Mouse (Mus musculus) kidney, embryonic 16.5 days (tissue): ENCODE data around the gene Raet1d. TPM values are rescaled to one million over a fixed set of nuclear protein-coding genes. Genes with fewer than 3 reads are reported as not detected.
"Not testable (repeated sequence)": the region's sequence is repeated elsewhere in the genome, so short reads cannot be mapped to it uniquely, and the experiment has no call there.

ENCODE experiments used
- ATAC-seq: fragments of 200-750 bp; cut with Nextera tagmentation; 2 replicates; pipeline ENCODE4 v1.8.0; 2017; ENCODE audit warnings: moderate TSS enrichment; ENCODE audit not compliant: low FRiP score, low TSS enrichment
- H3K27ac ChIP-seq: fragments of 300-500 bp; sonication (generic); 2 replicates; pipeline ENCODE4 v1.5.1; 2014; ENCODE audit warnings: low read length
- H3K27me3 ChIP-seq: fragments of 300-500 bp; sonication (generic); 2 replicates; pipeline ENCODE4 v1.6.1; 2014; ENCODE audit warnings: low read length, control low read depth, mixed read lengths; ENCODE audit not compliant: insufficient read depth
- H3K36me3 ChIP-seq: fragments of 300-500 bp; sonication (generic); 2 replicates; pipeline ENCODE4 v1.6.1; 2014; ENCODE audit warnings: low read length, control low read depth, mixed read lengths; ENCODE audit not compliant: insufficient read depth
- H3K4me1 ChIP-seq: fragments of 300-500 bp; sonication (generic); 2 replicates; pipeline ENCODE4 v1.6.1; 2014; ENCODE audit warnings: low read length, control low read depth, mixed read lengths; ENCODE audit not compliant: insufficient read depth
- H3K4me2 ChIP-seq: fragments of 300-500 bp; sonication (generic); replicated peaks from 2 replicates; pipeline ENCODE4 v1.6.1; 2014; ENCODE audit warnings: low read depth, low read length
- H3K4me3 ChIP-seq: fragments of 300-500 bp; sonication (generic); 2 replicates; pipeline ENCODE4 v1.5.1; 2014; ENCODE audit warnings: mild to moderate bottlenecking, low read length
- H3K9ac ChIP-seq: fragments of 300-500 bp; sonication (generic); replicated peaks from 2 replicates; pipeline ENCODE4 v1.6.1; 2014; ENCODE audit warnings: low read length
- H3K9me3 ChIP-seq: fragments of 300-500 bp; sonication (generic); 2 replicates; pipeline ENCODE4 v1.6.1; 2016; ENCODE audit warnings: low read length, control low read depth
- WGBS: fragments of 180-500 bp; shearing (Covaris S2); extraction: QIAGEN DNeasy Blood & Tissue Kit; methylation state at CpG from one replicate; pipeline ENCODE4 v1.1.7; 2014; 5-methylcytosine and 5-hydroxymethylcytosine counted together
- polyA plus RNA-seq: library from polyadenylated mRNA; unstranded; fragments of >200 nt; fragmentation: Nextera tagmentation; extraction: Ambion mirVana; gene quantifications from 2 replicates; pipeline ENCODE4 v1.2.1, GENCODE M21; 2015

Raet1d gene
- 13.1 and 14.0 TPM in 2 replicates for polyA plus RNA-seq

DNA sequence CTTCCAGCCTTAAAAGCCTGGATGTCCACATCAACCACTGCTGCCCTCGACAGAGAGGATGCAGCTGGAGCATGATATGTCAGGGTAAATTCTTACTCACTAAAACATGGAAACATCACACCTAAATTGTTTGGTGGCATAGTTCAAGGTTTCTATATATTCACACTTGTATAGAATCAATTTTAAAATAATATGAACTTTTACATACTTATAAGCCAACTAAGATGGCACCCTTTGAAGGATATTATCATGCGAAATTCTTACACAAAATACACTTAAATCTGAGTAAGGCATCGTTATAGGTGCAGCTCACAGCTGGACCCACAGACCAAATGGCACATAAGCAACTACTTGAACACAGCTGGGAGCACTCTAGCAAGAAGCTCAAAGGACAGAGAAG is at the start of gene Raet1d:
Gene Raet1d, plus strand, starts transcription at position 301 of the 400 bp plus-strand sequence.
- not testable (repeated sequence) for H3K9me3 ChIP-seq, H3K9ac ChIP-seq, H3K27me3 ChIP-seq, H3K4me1 ChIP-seq, ATAC-seq, H3K27ac ChIP-seq, H3K36me3 ChIP-seq, H3K4me3 ChIP-seq
- 78% methylated on average over 3 of the region's 3 CpGs for WGBS
- peak within 1 kb of the TSS; percentile 38; the same call in 1 of the 2 replicates for H3K4me2 ChIP-seq

- no peaks in the 10 kb centered on the region for H3K27me3 ChIP-seq
- no peak overlapping the region for H3K27ac ChIP-seq
- H3K36me3 ChIP-seq, result no peaks in the 10 kb centered on the region
- H3K9ac ChIP-seq, result no peak overlapping the region
- 86% methylated on average over 2 of the region's 2 CpGs for WGBS
- no peak overlapping the region for H3K4me2 ChIP-seq
- no peak for ATAC-seq
- no peaks in the 10 kb centered on the region for H3K4me1 ChIP-seq
- no peak overlapping the region for H3K4me3 ChIP-seq
- H3K9me3 ChIP-seq, result no peaks in the 10 kb centered on the region
These were observed 37.5 kb upstream of the Raet1d start for GRCm38 (mm10) chr10:22322858-22323257.

DNA sequence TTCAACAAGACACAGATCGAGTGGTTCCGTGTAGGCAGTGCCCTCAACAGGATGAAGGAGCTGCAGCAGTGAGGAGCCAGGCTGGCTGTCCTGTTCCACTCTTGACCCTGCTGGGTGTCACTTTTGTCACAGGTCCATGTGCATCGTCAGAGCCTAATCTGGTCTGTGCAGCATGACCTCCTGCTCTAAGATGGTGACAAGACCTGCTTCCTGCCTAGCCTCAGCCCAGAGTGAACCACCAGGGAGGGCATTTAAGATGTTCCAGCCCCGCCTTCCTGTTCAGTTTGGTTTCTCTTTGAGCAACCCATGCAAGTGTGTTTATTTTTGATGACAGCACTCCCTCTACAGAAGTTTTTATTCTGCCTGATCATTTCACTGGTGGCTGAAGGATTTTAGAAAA is 14.6 kb upstream of the Raet1d start:
- not testable (repeated sequence) for H3K4me2 ChIP-seq, H3K9me3 ChIP-seq

DNA sequence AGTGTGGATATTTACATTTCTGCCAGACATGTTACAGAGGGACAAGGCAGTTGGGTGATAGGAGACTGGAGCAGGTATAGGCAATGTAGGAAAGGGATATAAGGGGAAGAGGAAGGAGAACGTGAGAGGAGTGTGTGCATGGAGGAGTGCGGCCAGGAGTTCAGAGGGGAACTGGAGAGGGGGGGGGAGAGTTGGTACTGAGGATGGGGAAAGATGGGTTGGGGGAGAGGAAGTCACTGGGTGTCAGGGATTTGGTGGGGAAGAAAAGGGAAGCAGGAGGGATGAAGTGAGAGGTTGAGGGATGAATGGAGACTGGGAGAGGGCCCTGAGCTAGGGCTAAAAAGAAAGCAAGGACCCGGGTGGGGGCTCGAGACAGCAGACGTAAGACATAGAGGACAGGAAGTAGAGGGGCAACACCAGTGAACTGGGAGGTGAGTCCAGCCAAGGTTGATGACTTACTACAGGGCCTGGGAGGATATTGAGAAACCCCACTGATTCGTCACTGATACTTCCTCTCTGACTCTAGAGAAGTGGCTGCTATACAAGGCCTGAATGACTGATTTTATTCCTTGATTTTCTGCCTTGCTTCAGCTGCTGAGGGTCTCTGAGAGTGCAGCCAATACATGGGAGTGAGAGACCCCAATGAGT is 6.7 kb upstream of the Raet1d start:
- not testable (repeated sequence) for H3K27me3 ChIP-seq, ATAC-seq, H3K4me1 ChIP-seq, H3K9me3 ChIP-seq, H3K4me3 ChIP-seq, H3K36me3 ChIP-seq, H3K27ac ChIP-seq, H3K4me2 ChIP-seq, H3K9ac ChIP-seq
- 83% methylated on average over 6 of the region's 6 CpGs for WGBS

More for the DNA sequence above, 14.6 kb upstream of the Raet1d start:
- not testable (repeated sequence) for H3K27me3 ChIP-seq, H3K27ac ChIP-seq, H3K36me3 ChIP-seq, H3K4me1 ChIP-seq, H3K9ac ChIP-seq, ATAC-seq, H3K4me3 ChIP-seq
- 77% methylated on average over 4 of the region's 4 CpGs for WGBS

DNA sequence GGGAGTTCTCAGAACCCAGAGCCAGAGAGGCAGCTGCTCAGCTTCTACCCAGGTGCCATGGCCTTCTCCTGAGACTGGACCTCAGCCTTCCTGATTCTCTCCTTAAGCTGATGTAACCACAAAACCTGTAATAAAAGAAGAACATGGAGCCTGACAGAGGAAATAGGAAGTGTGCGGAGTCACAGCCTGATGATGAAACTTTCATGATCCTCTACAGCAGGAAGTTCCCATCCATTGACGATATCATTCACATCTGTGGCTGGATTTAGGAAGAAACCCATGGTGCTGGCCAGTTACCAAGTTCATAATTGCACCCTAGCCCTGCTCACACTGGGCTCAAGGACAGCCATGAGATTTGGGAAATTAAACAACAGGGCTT is 6.2 kb upstream of the Raet1d start:
- H3K4me3 ChIP-seq, H3K36me3 ChIP-seq, H3K4me1 ChIP-seq, H3K9ac ChIP-seq, H3K27me3 ChIP-seq, ATAC-seq, H3K4me2 ChIP-seq, H3K27ac ChIP-seq, H3K9me3 ChIP-seq: not testable (repeated sequence)
- 92% methylated on average over 2 of the region's 2 CpGs for WGBS

- not testable (repeated sequence) for H3K4me3 ChIP-seq, H3K27me3 ChIP-seq, H3K27ac ChIP-seq, ATAC-seq, H3K36me3 ChIP-seq, H3K4me2 ChIP-seq, H3K9me3 ChIP-seq, H3K9ac ChIP-seq, H3K4me1 ChIP-seq
- 80% methylated on average over 1 of the region's 1 CpGs for whole genome bisulfite sequencing
These were observed 3.0 kb upstream of the Raet1d start for GRCm38 (mm10) chr10:22357373-22357772.

DNA sequence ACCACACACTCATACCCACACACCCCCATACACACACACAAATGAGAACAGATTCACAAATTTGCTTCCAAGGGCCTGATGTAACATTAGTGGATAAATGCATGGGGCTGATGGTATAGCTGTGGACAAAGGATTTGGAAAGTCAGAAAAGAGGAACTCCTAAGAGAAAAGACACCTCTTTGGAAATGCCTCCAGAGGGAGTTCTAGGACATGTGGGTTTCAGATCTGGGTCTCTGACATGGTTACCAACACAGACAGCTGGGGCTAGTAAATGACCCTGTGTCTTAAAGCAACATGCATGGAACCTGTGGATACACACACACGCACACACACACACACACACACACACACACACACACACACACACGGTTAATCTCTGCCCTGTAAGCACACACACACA is 605 bp downstream of the Raet1d start:
- H3K27me3 ChIP-seq, H3K27ac ChIP-seq, H3K4me2 ChIP-seq, ATAC-seq, H3K36me3 ChIP-seq, H3K9me3 ChIP-seq, H3K4me3 ChIP-seq, H3K9ac ChIP-seq, H3K4me1 ChIP-seq: not testable (repeated sequence)
- WGBS, result 52% methylated on average over 2 of the region's 2 CpGs

DNA sequence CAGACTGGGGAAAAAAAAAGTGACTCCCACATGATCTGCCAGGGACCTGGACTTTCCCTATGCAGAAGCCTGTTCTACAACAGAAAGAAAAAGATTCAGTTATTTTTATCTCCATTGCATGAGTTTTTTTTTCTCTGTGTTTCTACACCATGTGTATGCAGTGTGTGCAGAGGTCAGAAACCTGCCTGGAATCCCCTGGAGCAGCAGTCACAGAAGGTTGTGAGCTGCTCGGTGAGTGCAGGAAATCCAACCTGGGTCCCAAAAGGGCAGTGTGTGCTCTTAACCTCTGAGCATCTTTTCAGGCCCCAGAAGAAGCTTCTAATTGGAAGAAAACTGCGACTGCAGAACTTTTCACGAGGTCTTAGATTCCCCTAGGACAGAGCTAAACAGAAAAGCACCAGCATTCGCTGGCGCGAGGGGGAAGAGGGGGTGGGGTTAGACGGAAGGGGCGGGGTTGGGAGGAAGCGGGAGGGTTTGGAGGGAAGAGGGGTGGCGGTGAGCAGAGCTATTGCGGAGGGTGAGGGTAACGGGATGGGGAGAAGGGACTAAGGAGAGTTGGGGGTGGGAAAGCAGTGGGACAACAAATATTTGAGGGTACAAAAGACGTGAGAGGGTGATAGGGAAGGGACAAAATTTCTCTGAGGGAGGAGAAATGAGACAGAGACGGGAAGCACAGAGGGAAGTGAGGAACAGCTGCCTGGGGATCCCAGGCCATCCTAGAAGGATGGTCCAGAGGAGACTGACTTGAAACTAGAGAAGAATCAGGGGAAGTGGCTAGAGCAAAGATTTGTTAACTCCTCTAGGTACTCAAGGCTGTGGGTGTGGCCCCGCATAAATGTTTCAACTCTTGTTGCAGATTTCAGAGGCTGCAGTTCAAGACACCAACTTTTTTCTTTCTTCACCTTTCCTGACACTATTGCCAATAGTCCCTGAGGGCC is 1.3 kb downstream of the Raet1d start:
- H3K27me3 ChIP-seq, H3K27ac ChIP-seq, H3K9ac ChIP-seq, H3K36me3 ChIP-seq, H3K4me1 ChIP-seq, H3K9me3 ChIP-seq: not testable (repeated sequence)
- 0% methylated on average over 9 of the region's 15 CpGs for WGBS
- Histone ChIP-seq H3K4me2 (peak overlapping the region; percentile 38), H3K4me3 (peak overlapping the region; percentile 28)
- ATAC-seq, result peak; percentile 81

GRCm38 (mm10) chr10:22362466-22362865 is 2.1 kb downstream of the Raet1d start:
- H3K4me2 ChIP-seq, H3K27ac ChIP-seq, H3K9ac ChIP-seq, H3K9me3 ChIP-seq, ATAC-seq, H3K4me1 ChIP-seq, H3K4me3 ChIP-seq, H3K27me3 ChIP-seq, H3K36me3 ChIP-seq: not testable (repeated sequence)
- 88% methylated on average over 2 of the region's 2 CpGs for WGBS

DNA sequence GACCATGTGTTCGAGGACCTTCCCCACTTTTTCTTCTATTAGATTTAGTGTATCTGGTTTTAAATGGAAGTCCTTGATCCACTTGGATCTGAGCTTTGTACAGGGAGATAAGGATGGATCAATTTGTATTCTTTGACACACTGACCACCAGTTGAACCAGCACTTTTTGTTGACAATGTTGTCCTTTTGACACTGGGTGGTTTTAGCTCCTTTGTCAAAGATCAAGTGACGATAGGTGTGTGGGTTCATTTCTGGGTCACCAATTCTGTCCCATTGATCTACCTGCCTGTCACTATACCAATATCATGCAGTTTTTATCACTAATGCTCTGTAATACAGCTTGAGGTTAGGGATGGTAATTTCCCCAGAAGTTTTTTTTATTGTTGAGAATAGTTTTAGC is 4.6 kb downstream of the Raet1d start:
- ATAC-seq, H3K9ac ChIP-seq, H3K27ac ChIP-seq, H3K9me3 ChIP-seq, H3K27me3 ChIP-seq, H3K36me3 ChIP-seq, H3K4me1 ChIP-seq, H3K4me3 ChIP-seq, H3K4me2 ChIP-seq: not testable (repeated sequence)
- 80% methylated on average over 2 of the region's 2 CpGs for whole genome bisulfite sequencing
